Mouse (Mus musculus) stomach, postnatal 0 days (tissue): ENCODE measurements around the gene Zswim7. TPM values are rescaled to one million over a fixed set of nuclear protein-coding genes. Genes with fewer than 3 reads are reported as not detected.
A peak's percentile ranks its signal among the peaks of the same experiment; 100 is the strongest.

Experiments used
- ATAC-seq: fragments of 200-750 bp; cut with Nextera tagmentation; 2 replicates; pipeline ENCODE4 v1.8.0; 2017; ENCODE audit not compliant: low FRiP score, low TSS enrichment
- DNase-seq: peaks from one replicate; pipeline ENCODE4 v3.0.0-alpha.2; 2016; ENCODE audit warnings: low spot score
- H3K27ac ChIP-seq: fragments of 300-500 bp; sonication (generic); replicated peaks from 2 replicates; pipeline ENCODE4 v1.5.1; 2014; ENCODE audit warnings: mild to moderate bottlenecking, control low read depth
- H3K27me3 ChIP-seq: fragments of 300-500 bp; sonication (generic); 2 replicates; pipeline ENCODE4 v1.6.1; 2014; ENCODE audit warnings: low read length; ENCODE audit not compliant: control insufficient read depth, insufficient read depth
- H3K36me3 ChIP-seq: fragments of 300-500 bp; sonication (generic); 2 replicates; pipeline ENCODE4 v1.6.1; 2014; ENCODE audit warnings: low read length, mixed read lengths; ENCODE audit not compliant: control insufficient read depth, insufficient read depth
- H3K4me1 ChIP-seq: fragments of 300-500 bp; sonication (generic); replicated peaks from 2 replicates; pipeline ENCODE4 v1.6.1; 2014; ENCODE audit warnings: antibody characterized with exemption; ENCODE audit not compliant: control insufficient read depth, insufficient read depth
- H3K4me2 ChIP-seq: fragments of 300-500 bp; sonication (generic); replicated peaks from 2 replicates; pipeline ENCODE4 v1.6.1; 2014; ENCODE audit warnings: low read depth, mild to moderate bottlenecking, control low read depth, moderate library complexity
- H3K4me3 ChIP-seq: fragments of 300-500 bp; sonication (generic); 2 replicates; pipeline ENCODE4 v1.5.1; 2014; ENCODE audit warnings: low read depth, low read length, control low read depth
- H3K9ac ChIP-seq: fragments of 300-500 bp; sonication (generic); 2 replicates; pipeline ENCODE4 v1.6.1; 2014; ENCODE audit warnings: mild to moderate bottlenecking, low read length, control low read depth, mixed read lengths
- H3K9me3 ChIP-seq: fragments of 300-500 bp; sonication (generic); 2 replicates; pipeline ENCODE4 v1.6.1; 2016; ENCODE audit warnings: low read length; ENCODE audit not compliant: control insufficient read depth
- CTCF ChIP-seq: IDR thresholded peaks from 2 replicates; pipeline ENCODE4 v1.5.1; 2016; ENCODE audit warnings: antibody characterized with exemption, low read depth, mild to moderate bottlenecking, moderate library complexity
- EP300 ChIP-seq: optimal IDR thresholded peaks from 2 replicates; pipeline ENCODE3; 2016; ENCODE audit warnings: antibody characterized with exemption
- WGBS: fragments of 180-500 bp; shearing (Covaris S2); extraction: QIAGEN DNeasy Blood & Tissue Kit; methylation state at CpG from one replicate; pipeline ENCODE4 v1.1.7; 2014; 5-methylcytosine and 5-hydroxymethylcytosine counted together
- polyA plus RNA-seq: library from polyadenylated mRNA; unstranded; fragments of >200 nt; fragmentation: Nextera tagmentation; extraction: Ambion mirVana; gene quantifications from 2 replicates; pipeline ENCODE4 v1.2.1, GENCODE M21; 2015

Zswim7 gene
- polyA plus RNA-seq, 1 experiment from 2014 or later = 23.4 TPM

DNA sequence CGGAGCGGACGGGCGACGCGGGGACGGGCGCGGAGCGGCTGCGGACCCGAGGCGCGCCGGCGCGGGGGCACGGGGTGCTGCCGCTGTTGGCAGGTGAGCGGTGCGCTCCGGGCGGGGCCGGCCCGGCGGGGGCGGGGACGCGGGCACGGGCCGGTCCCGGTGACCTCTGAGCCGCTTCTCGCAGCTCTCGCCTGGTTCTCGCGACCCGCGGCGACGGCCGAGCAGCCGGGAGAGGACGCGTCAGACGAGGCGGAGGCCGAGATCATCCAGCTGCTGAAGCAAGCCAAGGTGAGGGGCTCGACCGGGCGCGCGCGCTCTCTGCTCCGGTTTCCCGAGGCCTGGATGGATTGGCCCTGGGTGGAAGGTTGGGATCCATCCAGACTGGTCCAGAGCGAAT is 424 bp upstream of the Zswim7 start:
- Histone ChIP-seq H3K27me3 (no peaks in the 10 kb centered on the region), H3K9me3 (no peaks in the 10 kb centered on the region), H3K9ac (peak overlapping the region; percentile 80), H3K27ac (peak overlapping the region; percentile 94), H3K4me2 (peak overlapping the region; percentile 79), H3K4me1 (no peaks in the 10 kb centered on the region), H3K4me3 (peak overlapping the region; percentile 73), H3K36me3 (no peaks in the 10 kb centered on the region)
- ATAC-seq (peak; percentile 90), DNase-seq (peak; percentile 88)
- WGBS = 2% methylated on average over 29 of the region's 57 CpGs
- TF ChIP-seq EP300 (no peak), CTCF (no peak)

GRCm38 (mm10) chr11:62278027-62278426 is 3.1 kb downstream of the Zswim7 start:
- H3K4me3 ChIP-seq = no peak overlapping the region
- no peak overlapping the region for H3K27ac ChIP-seq
- peak; percentile 91 for TF ChIP-seq CTCF
- no peak for TF ChIP-seq EP300
- no peaks in the 10 kb centered on the region for H3K9me3 ChIP-seq
- no peaks in the 10 kb centered on the region for H3K36me3 ChIP-seq
- H3K4me1 ChIP-seq = no peaks in the 10 kb centered on the region
- no peak overlapping the region for H3K9ac ChIP-seq
- WGBS = 18% methylated on average over 5 of the region's 5 CpGs
- no peak overlapping the region for H3K4me2 ChIP-seq
- DNase-seq = peak; percentile 90
- ATAC-seq = peak; percentile 63; the same call in 1 of the 2 replicates
- no peaks in the 10 kb centered on the region for H3K27me3 ChIP-seq

- WGBS = 54% methylated on average over 8 of the region's 8 CpGs
- no peak overlapping the region for H3K4me3 ChIP-seq
- H3K36me3 ChIP-seq = no peaks in the 10 kb centered on the region
- TF ChIP-seq EP300 (no peak), CTCF (no peak)
- ATAC-seq (no peak), DNase-seq (no peak)
- H3K27me3 ChIP-seq = no peaks in the 10 kb centered on the region
- H3K4me1 ChIP-seq = no peaks in the 10 kb centered on the region
- H3K9ac ChIP-seq = no peak overlapping the region
- no peaks in the 10 kb centered on the region for H3K9me3 ChIP-seq
- H3K4me2 ChIP-seq = no peak overlapping the region
- no peak overlapping the region for H3K27ac ChIP-seq
These were observed 4.1 kb downstream of the Zswim7 start for GRCm38 (mm10) chr11:62277086-62277485.

- H3K4me3 ChIP-seq = no peak overlapping the region
- no peak overlapping the region for H3K27ac ChIP-seq
- H3K4me1 ChIP-seq = 0 out of 2 replicates have a peak, but pooled peaks cover 2% of the 10 kb centered on the region
- no peaks in the 10 kb centered on the region for H3K9me3 ChIP-seq
- no peak overlapping the region for H3K9ac ChIP-seq
- WGBS = 42% methylated on average over 5 of the region's 5 CpGs
- TF ChIP-seq CTCF (no peak), EP300 (no peak)
- H3K4me2 ChIP-seq = no peak overlapping the region
- ATAC-seq (no peak), DNase-seq (no peak)
- no peaks in the 10 kb centered on the region for H3K27me3 ChIP-seq
- 0 out of 2 replicates have a peak, but pooled peaks cover 3% of the 10 kb centered on the region for H3K36me3 ChIP-seq
These were observed 10.3 kb downstream of the Zswim7 start for GRCm38 (mm10) chr11:62270851-62271250.

- Histone ChIP-seq H3K27me3 (no peaks in the 10 kb centered on the region), H3K4me3 (no peak overlapping the region), H3K27ac (no peak overlapping the region), H3K36me3 (0 out of 2 replicates have a peak, but pooled peaks cover 3% of the 10 kb centered on the region), H3K9ac (no peak overlapping the region), H3K4me2 (no peak overlapping the region), H3K9me3 (no peaks in the 10 kb centered on the region), H3K4me1 (0 out of 2 replicates have a peak, but pooled peaks cover 2% of the 10 kb centered on the region)
- ATAC-seq = no peak
- DNase-seq = no peak
- no peak for TF ChIP-seq EP300
- 59% methylated on average over 12 of the region's 12 CpGs for WGBS
These were observed 12.1 kb downstream of the Zswim7 start for GRCm38 (mm10) chr11:62269097-62269496.

DNA sequence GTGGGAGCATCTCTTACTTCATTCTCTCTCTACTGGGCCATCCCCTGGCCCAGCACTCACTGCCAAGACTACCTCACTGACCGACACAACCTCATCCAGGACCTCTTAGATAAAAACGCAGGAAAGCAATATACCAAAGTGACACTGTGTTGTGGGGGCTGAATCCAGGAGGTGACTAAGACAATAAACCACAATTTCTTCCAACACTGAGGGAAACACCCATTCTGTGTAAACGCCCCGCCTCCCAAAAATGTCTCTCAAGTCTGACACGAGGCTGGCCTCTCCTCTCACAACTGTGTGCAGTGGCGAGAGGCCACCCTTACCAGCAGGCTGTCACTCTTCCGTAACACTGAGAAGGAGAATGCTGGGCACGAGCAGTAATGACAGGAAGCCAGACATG is 12.8 kb downstream of the Zswim7 start:
- TF ChIP-seq EP300 (no peak), CTCF (no peak)
- H3K4me1 ChIP-seq = 0 out of 2 replicates have a peak, but pooled peaks cover 2% of the 10 kb centered on the region
- no peak for ATAC-seq
- no peak overlapping the region for H3K4me2 ChIP-seq
- no peak overlapping the region for H3K4me3 ChIP-seq
- no peaks in the 10 kb centered on the region for H3K9me3 ChIP-seq
- no peaks in the 10 kb centered on the region for H3K27me3 ChIP-seq
- 0 out of 2 replicates have a peak, but pooled peaks cover 3% of the 10 kb centered on the region for H3K36me3 ChIP-seq
- H3K27ac ChIP-seq = no peak overlapping the region
- WGBS = 60% methylated on average over 8 of the region's 8 CpGs
- no peak overlapping the region for H3K9ac ChIP-seq
- DNase-seq = no peak
